Comparison of ENCODE assay signal across 8 mouse cellular contexts in genomic region chr5:44226521-44227461, GRCm38 (mm10). TPM values are rescaled to one million over a fixed set of nuclear protein-coding genes. Genes with fewer than 3 reads are reported as not detected.
DNase-seq lines count a peak whose midpoint lies in the region; ATAC-seq lines count a peak whose summit lies in the region.

Gene Tapt1 (minus strand): TSS chr5:44226626.

- peaks cover 24% of the 10 kb centered on the region for H3K4me1 ChIP-seq in hindbrain, embryonic 12.5 days

- H3K4me2 ChIP-seq in hindbrain, embryonic 12.5 days (replicated peaks), result peak within 1 kb of the TSS; percentile 72

- no peaks in the 10 kb centered on the region for H3K9me3 ChIP-seq in hindbrain, embryonic 12.5 days (replicated peaks)

- WGBS in hindbrain, embryonic 12.5 days, result under 1% methylated on average over 93 of the region's 121 CpGs

- H3K4me3 ChIP-seq in hindbrain, embryonic 12.5 days, result peak within 1 kb of the TSS; percentile 97

- H3K9ac ChIP-seq in hindbrain, embryonic 12.5 days, result peak within 1 kb of the TSS; percentile 95

- no peaks in the 10 kb centered on the region for H3K27me3 ChIP-seq in hindbrain, embryonic 12.5 days

- H3K27ac ChIP-seq in hindbrain, embryonic 12.5 days, result peak within 1 kb of the TSS; percentile 95

- peak; percentile 97 for ATAC-seq in hindbrain, embryonic 12.5 days (ENCODE audit: low FRiP score)

- no peaks in the 10 kb centered on the region for H3K36me3 ChIP-seq in hindbrain, embryonic 12.5 days

- DNase-seq in Muller cell, postnatal 12 days (ENCODE audit: inconsistent ontology term), result peak; percentile 91
- DNase-seq in cerebellum, postnatal 10 days, result peak; percentile 94 to 96
- peak; percentile 62 to 69 for DNase-seq in frontal cortex, postnatal 14 days (ENCODE audit: low spot score in 2 of 2)
- DNase-seq in layer of hippocampus, postnatal 14 days (ENCODE audit: low spot score in 2 of 2), result peak; percentile 77 to 85
- peak; percentile 90 for DNase-seq in lung, postnatal 14 days
- DNase-seq in ovary, postnatal 36 days (ENCODE audit: low spot score), result peak; percentile 92
- peak; percentile 85 for DNase-seq in thymus, postnatal 25 days

RNA-seq across cellular contexts. Expression of gene Tapt1, which starts in this region (rescaled TPM):
- polyA plus RNA-seq in hindbrain, embryonic 12.5 days (2016; fragmentation: Nextera tagmentation; extraction: Ambion mirVana), result 36.1 and 37.6 TPM in 2 replicates
- 10 to 100 TPM; 41.2 to 41.9 TPM for total RNA-seq in layer of hippocampus, postnatal 14 days (2021)

Comparison
In these comparisons a context has a peak if more than half of its experiments do, and no peak if none do; other contexts are left out.
1. Peak in every context shown above with its lines: DNase-seq, ATAC-seq, H3K4me3 ChIP-seq and H3K27ac ChIP-seq.